Mouse (Mus musculus) midbrain, postnatal 0 days (tissue): ENCODE results near the gene Fancg. TPM values are rescaled to one million over a fixed set of nuclear protein-coding genes. Genes with fewer than 3 reads are reported as not detected.

ENCODE experiments used
- ATAC-seq: fragments of 200-750 bp; cut with Nextera tagmentation; 2 replicates; pipeline ENCODE4 v1.8.0; 2017; ENCODE audit warnings: moderate number of reproducible peaks, mild to moderate bottlenecking, moderate TSS enrichment, moderate library complexity; ENCODE audit not compliant: low FRiP score
- DNase-seq: peaks from one replicate; pipeline ENCODE4 v3.0.0-alpha.2; 2015; ENCODE audit warnings: low spot score
- H3K27ac ChIP-seq: fragments of 300-500 bp; sonication (generic); 2 replicates; pipeline ENCODE4 v1.5.1; 2014; ENCODE audit warnings: low read depth, mild to moderate bottlenecking, low read length, mixed read lengths
- H3K27me3 ChIP-seq: fragments of 300-500 bp; sonication (generic); 2 replicates; pipeline ENCODE4 v1.6.1; 2014; ENCODE audit warnings: low read length, control low read depth, mixed read lengths; ENCODE audit not compliant: insufficient read depth
- H3K36me3 ChIP-seq: fragments of 300-500 bp; sonication (generic); 2 replicates; pipeline ENCODE4 v1.6.1; 2014; ENCODE audit warnings: low read length, control low read depth, mixed read lengths; ENCODE audit not compliant: insufficient read depth
- H3K4me1 ChIP-seq: fragments of 300-500 bp; sonication (generic); 2 replicates; pipeline ENCODE4 v1.6.1; 2014; ENCODE audit warnings: mild to moderate bottlenecking, control low read depth, antibody characterized with exemption, low read length, mixed read lengths; ENCODE audit not compliant: insufficient read depth
- H3K4me2 ChIP-seq: fragments of 300-500 bp; sonication (generic); 2 replicates; pipeline ENCODE4 v1.6.1; 2014; ENCODE audit warnings: low read depth, mild to moderate bottlenecking, low read length, mixed read lengths; ENCODE audit not compliant: poor library complexity, severe bottlenecking
- H3K4me3 ChIP-seq: fragments of 300-500 bp; sonication (generic); 2 replicates; pipeline ENCODE4 v1.5.1; 2014; ENCODE audit warnings: low read depth, mild to moderate bottlenecking, low read length, moderate library complexity
- H3K9ac ChIP-seq: fragments of 300-500 bp; sonication (generic); replicated peaks from 2 replicates; pipeline ENCODE4 v1.6.1; 2014; ENCODE audit warnings: mild to moderate bottlenecking, low read length, moderate library complexity, mixed read lengths; ENCODE audit not compliant: poor library complexity, severe bottlenecking
- H3K9me3 ChIP-seq: fragments of 300-500 bp; sonication (generic); 2 replicates; pipeline ENCODE4 v1.6.1; 2016; ENCODE audit warnings: low read length, control low read depth
- CTCF ChIP-seq: IDR thresholded peaks from 2 replicates; pipeline ENCODE4 v1.5.1; 2016; ENCODE audit warnings: antibody characterized with exemption, mild to moderate bottlenecking
- WGBS: fragments of 180-500 bp; shearing (Covaris S2); extraction: QIAGEN DNeasy Blood & Tissue Kit; methylation state at CpG from one replicate; pipeline ENCODE4 v1.1.7; 2014; 5-methylcytosine and 5-hydroxymethylcytosine counted together
- polyA plus RNA-seq: library from polyadenylated mRNA; unstranded; fragments of >200 nt; fragmentation: Nextera tagmentation; extraction: Ambion mirVana; gene quantifications from 2 replicates; pipeline ENCODE4 v1.2.1, GENCODE M21; 2015
- total RNA-seq: library from RNA; depleted of rRNA; stranded (reverse); fragments of >200 nt; gene quantifications from 2 replicates; pipeline ENCODE4 v1.2.3, GENCODE M21; 2014

Gene Fancg
- total and polyA plus RNA-seq, 2 experiments from 2014 or later, result 14.2 to 15.0 TPM

DNA sequence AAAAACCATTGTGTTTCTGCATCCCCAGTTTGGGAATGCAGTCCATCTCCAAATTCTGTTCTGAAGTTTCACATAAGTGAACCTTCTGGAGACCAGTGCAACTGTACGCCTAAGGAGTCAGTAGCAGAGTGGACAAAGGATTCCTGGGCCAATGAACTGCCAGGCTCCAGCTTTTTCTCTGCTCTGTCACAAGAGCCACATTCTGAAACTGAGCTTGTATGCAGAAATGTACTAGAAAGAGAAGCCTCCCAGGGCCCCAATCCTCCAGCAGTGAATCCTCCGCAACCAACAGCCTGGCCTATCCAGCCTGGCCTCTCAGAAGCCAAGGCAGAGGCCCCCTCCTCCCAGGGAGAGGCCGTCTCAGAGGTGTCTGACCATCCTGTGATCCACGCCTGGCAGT lies 37.4 kb downstream of the Fancg start:
- ATAC-seq, result no peak
- no peaks in the 10 kb centered on the region for H3K4me1 ChIP-seq
- H3K4me2 ChIP-seq, result no peak overlapping the region
- no peak overlapping the region for H3K4me3 ChIP-seq
- no peaks in the 10 kb centered on the region for H3K27me3 ChIP-seq
- no peak overlapping the region for H3K27ac ChIP-seq
- TF ChIP-seq CTCF, result no peak
- H3K9ac ChIP-seq, result no peak overlapping the region
- H3K36me3 ChIP-seq, result no peaks in the 10 kb centered on the region
- DNase-seq, result no peak
- no peaks in the 10 kb centered on the region for H3K9me3 ChIP-seq
- 82% methylated on average over 4 of the region's 4 CpGs for WGBS

DNA sequence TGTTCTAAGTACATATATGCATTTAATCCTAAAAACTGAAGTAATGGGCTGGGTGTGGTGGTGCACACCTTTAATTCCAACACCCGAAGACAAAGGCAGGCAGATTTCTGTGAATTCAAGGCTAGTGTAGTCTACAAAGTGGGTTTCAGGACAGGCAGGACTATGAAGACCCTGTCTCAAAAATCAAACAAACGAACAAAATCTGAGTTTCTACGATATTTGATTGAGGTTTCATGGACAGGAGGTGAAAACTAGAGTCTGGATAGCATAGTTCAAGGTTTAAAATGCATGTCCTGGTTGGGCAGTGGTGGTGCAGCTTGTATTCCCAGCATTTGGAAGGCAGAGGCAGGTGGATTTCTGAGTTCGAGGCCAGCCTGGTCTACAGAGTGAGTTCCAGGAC lies 41.0 kb downstream of the Fancg start, which contains the start of gene 1700022I11Rik:
Gene 1700022I11Rik, plus strand, starts transcription at position 301 of the 400 bp plus-strand sequence.
- H3K4me1 ChIP-seq, result no peaks in the 10 kb centered on the region
- WGBS, result 88% methylated on average over 4 of the region's 4 CpGs
- no peak within 1 kb of the TSS for H3K4me3 ChIP-seq
- H3K27ac ChIP-seq, result no peak within 1 kb of the TSS
- no peak within 1 kb of the TSS for H3K4me2 ChIP-seq
- ATAC-seq, result no peak
- H3K9ac ChIP-seq, result no peak within 1 kb of the TSS
- no peaks in the 10 kb centered on the region for H3K36me3 ChIP-seq
- DNase-seq, result no peak
- no peaks in the 10 kb centered on the region for H3K27me3 ChIP-seq
- no peak for TF ChIP-seq CTCF
- no peaks in the 10 kb centered on the region for H3K9me3 ChIP-seq

DNA sequence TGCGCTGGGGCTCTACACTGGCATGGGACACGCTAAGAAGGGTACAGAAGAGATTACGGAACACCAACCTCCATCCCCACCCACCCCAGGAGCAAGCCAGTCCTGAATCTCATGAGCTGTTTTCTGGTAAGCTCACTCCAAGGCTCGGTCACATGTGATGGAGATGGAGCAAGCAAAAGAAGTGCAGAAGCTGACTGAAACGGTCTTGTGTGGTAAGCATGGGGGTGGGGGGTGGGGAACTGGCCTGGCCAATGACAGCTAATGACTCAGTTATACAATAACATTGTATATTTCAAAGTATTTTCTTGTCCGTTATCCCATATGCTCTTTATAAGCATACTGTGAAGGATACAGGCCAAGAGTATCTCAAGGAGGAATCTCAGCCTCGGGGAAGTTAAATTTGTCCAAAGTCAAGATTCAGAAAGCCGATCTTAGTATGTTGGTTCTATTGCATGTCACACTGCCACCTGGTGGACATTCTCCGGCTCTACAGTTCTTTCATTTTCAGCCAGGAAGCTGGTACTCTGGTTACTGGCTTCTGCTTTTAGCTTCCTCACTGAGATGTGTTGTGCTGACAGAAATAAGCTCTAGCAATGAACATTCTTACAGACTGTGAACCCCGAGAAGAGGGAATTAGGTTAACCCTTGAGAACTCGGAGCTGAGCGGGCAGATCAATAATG lies 45.1 kb downstream of the Fancg start:
- Histone ChIP-seq H3K4me2 (no peak overlapping the region; the same call in 1 of the 2 replicates), H3K4me1 (no peaks in the 10 kb centered on the region), H3K27ac (no peak overlapping the region), H3K4me3 (no peak overlapping the region), H3K27me3 (no peaks in the 10 kb centered on the region), H3K36me3 (no peaks in the 10 kb centered on the region), H3K9me3 (no peaks in the 10 kb centered on the region), H3K9ac (no peak overlapping the region)
- WGBS, result 15% methylated on average over 12 of the region's 12 CpGs
- ATAC-seq (peak; percentile 31), DNase-seq (peak; percentile 90)
- peak; percentile 94 for TF ChIP-seq CTCF

DNA sequence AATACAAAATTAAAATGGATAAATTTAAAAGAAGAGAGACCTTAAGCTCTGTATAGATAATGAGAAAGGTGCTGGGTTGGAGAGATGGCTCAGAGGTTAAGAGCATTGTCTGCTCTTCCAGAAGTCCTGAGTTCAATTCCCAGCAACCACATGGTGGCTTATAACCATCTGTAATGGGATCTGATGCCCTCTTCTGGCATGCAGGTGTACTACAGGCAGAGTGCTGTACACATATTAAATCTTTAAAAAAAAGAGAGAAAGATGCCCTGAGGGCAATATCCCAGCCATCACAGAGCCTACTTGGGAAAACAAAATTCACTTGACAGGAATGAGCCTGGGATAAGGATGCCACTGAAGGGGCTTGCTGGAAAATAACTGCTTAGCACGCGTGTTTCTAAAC lies 46.8 kb downstream of the Fancg start:
- WGBS, result 82% methylated on average over 2 of the region's 2 CpGs
- H3K9me3 ChIP-seq, result no peaks in the 10 kb centered on the region
- no peak for ATAC-seq
- no peak overlapping the region for H3K27ac ChIP-seq
- no peaks in the 10 kb centered on the region for H3K4me1 ChIP-seq
- H3K27me3 ChIP-seq, result no peaks in the 10 kb centered on the region
- H3K4me3 ChIP-seq, result no peak overlapping the region
- no peak overlapping the region for H3K4me2 ChIP-seq
- peak; percentile 48 for TF ChIP-seq CTCF
- no peak overlapping the region for H3K9ac ChIP-seq
- 0 out of 2 replicates have a peak, but pooled peaks cover 4% of the 10 kb centered on the region for H3K36me3 ChIP-seq
- no peak for DNase-seq

DNA sequence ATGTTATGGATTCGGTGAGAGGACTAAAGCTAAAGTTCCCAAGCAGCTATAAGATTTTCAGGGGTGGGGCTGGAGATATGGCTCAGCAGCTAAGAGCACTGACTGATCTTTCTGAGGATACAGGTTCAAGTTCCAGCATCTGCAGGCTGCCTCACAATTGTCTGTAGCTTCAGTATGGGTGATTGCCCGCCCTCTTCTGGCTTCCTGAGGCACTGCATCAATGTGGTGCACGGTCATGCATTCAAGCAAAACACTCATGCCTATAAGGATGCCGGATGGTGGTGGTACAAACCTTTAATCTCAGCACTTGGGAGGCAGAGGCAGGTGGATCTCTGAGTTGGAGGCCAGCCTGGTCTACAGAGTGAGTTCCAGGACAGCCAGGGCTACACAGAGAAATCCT lies 48.7 kb downstream of the Fancg start:
- H3K4me2 ChIP-seq, result no peak overlapping the region
- peaks cover 22% of the 10 kb centered on the region for H3K36me3 ChIP-seq
- H3K27me3 ChIP-seq, result no peaks in the 10 kb centered on the region
- no peak overlapping the region for H3K4me3 ChIP-seq
- TF ChIP-seq CTCF, result peak; percentile 79
- DNase-seq (peak; percentile 66), ATAC-seq (no peak)
- no peak overlapping the region for H3K27ac ChIP-seq
- no peaks in the 10 kb centered on the region for H3K4me1 ChIP-seq
- 34% methylated on average over 4 of the region's 4 CpGs for WGBS
- H3K9ac ChIP-seq, result no peak overlapping the region
- no peaks in the 10 kb centered on the region for H3K9me3 ChIP-seq

DNA sequence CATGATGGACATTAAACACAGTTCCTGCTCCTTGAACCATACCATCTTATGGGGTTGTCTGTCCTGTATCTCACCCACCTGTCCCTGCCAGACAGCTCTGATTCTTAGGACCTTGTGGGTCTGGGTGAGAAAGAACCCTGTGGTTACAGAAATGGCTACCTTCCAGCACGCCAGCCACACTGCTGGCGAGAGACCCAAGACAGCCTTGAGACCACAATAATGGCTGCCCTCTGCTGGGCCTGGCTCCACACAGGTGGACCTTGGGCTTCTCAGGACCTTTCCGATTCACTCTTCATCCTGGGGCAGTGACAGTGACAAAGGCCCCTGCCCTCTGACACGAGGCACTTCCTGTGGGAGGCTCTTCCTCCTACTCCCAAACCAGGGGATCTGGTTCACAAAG lies 50.9 kb downstream of the Fancg start:
- Histone ChIP-seq H3K36me3 (peaks cover 31% of the 10 kb centered on the region), H3K4me1 (0 out of 2 replicates have a peak, but pooled peaks cover 2% of the 10 kb centered on the region), H3K9ac (no peak overlapping the region), H3K4me2 (no peak overlapping the region), H3K4me3 (no peak overlapping the region), H3K27me3 (no peaks in the 10 kb centered on the region), H3K27ac (no peak overlapping the region), H3K9me3 (no peaks in the 10 kb centered on the region)
- no peak for TF ChIP-seq CTCF
- WGBS, result 68% methylated on average over 4 of the region's 4 CpGs
- ATAC-seq (no peak), DNase-seq (no peak)
